ENCODE assay signal across 17 mouse cellular contexts in the genomic region with DNA sequence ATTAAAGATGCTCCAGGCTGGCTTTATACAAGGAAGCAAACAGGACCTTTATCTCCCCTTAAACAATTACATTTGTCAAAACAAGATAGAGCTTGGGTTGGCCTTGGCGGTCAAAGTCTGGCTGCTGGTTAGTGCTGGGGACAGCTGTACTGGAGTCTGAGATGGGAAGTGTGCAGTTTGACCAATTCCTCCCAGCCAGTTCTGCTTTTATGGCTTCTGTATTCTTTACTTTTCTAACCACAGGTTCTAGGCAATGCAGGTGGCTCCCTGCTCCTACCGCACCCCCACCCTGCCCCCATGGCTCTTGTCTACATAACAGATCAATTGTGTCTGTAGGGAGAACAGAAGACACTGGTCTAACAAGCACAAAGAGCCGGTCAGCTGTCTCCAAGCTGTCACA. TPM values are rescaled to one million over a fixed set of nuclear protein-coding genes. Genes with fewer than 3 reads are reported as not detected.
A peak's percentile ranks its signal among the peaks of the same experiment; 100 is the strongest.
DNase-seq lines count a peak whose midpoint lies in the region; ATAC-seq lines count a peak whose summit lies in the region.
"Had no signal": no experiment of that assay in that cellular context is flagged by ENCODE, and none has a peak within 500 bp of the region (broad histone marks: within the 10 kb centered on the region; RNA-seq: fewer than 3 reads in every experiment).

No protein-coding gene starts in this region.

- WGBS in liver, embryonic 15.5 days (ENCODE audit: insufficient replicate concordance) = 10% methylated on average over 3 of the region's 3 CpGs

- peaks cover 48% of the 10 kb centered on the region for H3K4me1 ChIP-seq in liver, embryonic 15.5 days (replicated peaks)

- H3K4me3 ChIP-seq in liver, embryonic 15.5 days (replicated peaks) = no peak overlapping the region
- H3K4me3 ChIP-seq: embryonic facial prominence, embryonic 13.5 days; forebrain, embryonic 13.5 days; heart, embryonic 15.5 days; limb, embryonic 13.5 days had no signal

- no peaks in the 10 kb centered on the region for H3K9me3 ChIP-seq in liver, embryonic 15.5 days (replicated peaks)
- H3K9me3 ChIP-seq: embryonic facial prominence, embryonic 13.5 days; forebrain, embryonic 13.5 days; heart, embryonic 15.5 days; limb, embryonic 13.5 days had no signal

- H3K27ac ChIP-seq in liver, embryonic 15.5 days (replicated peaks) = peak overlapping the region; percentile 72
- H3K27ac ChIP-seq: embryonic facial prominence, embryonic 13.5 days; forebrain, embryonic 13.5 days; heart, embryonic 15.5 days; limb, embryonic 13.5 days; macrophage had no signal

- H3K36me3 ChIP-seq in liver, embryonic 15.5 days (replicated peaks) = no peaks in the 10 kb centered on the region
- H3K36me3 ChIP-seq: embryonic facial prominence, embryonic 13.5 days; heart, embryonic 15.5 days; limb, embryonic 13.5 days had no signal

- H3K9ac ChIP-seq in liver, embryonic 15.5 days = no peak overlapping the region
- H3K9ac ChIP-seq: embryonic facial prominence, embryonic 13.5 days; forebrain, embryonic 13.5 days; heart, embryonic 15.5 days; limb, embryonic 13.5 days had no signal

- peak overlapping the region; percentile 44 for H3K4me2 ChIP-seq in liver, embryonic 15.5 days
- H3K4me2 ChIP-seq: embryonic facial prominence, embryonic 13.5 days; forebrain, embryonic 13.5 days; heart, embryonic 15.5 days; limb, embryonic 13.5 days had no signal

- no peaks in the 10 kb centered on the region for H3K27me3 ChIP-seq in liver, embryonic 15.5 days
- H3K27me3 ChIP-seq: embryonic facial prominence, embryonic 13.5 days; forebrain, embryonic 13.5 days; heart, embryonic 15.5 days; limb, embryonic 13.5 days had no signal

- DNase-seq in adrenal gland, postnatal 14 days = peak; percentile 8
- DNase-seq in adrenal gland, adult 2 months = no peak
- peak; percentile 55 for DNase-seq in brain, adult 2 months (ENCODE audit: low read depth, low spot score)
- peak; percentile 25 to 29 for DNase-seq in thymus, postnatal 10 days (ENCODE audit: low spot score in 2 of 2)
- DNase-seq in Muller cell, postnatal 12 days (ENCODE audit: inconsistent ontology term) = no peak
- no peak for DNase-seq in right cerebral cortex, postnatal 10 days (ENCODE audit: low spot score in 2 of 2)
- DNase-seq in kidney, adult 8-10 months = no peak
- DNase-seq: adrenal gland, postnatal 10 days; cerebellum, adult 2 months; gastrocnemius, postnatal 10 days had no signal

- ATAC-seq in liver, embryonic 15.5 days (ENCODE audit: insufficient read depth) = peak; percentile 53
- ATAC-seq: forebrain, embryonic 13.5 days; inflammation-experienced regulatory T-cells, adult 6 months had no signal

RNA-seq across cellular contexts. Expression of gene Snx9, which starts 11.2 kb away (rescaled TPM):
- total RNA-seq in adrenal gland, postnatal 14 days (2021) = 48.4 and 49.2 TPM in 2 replicates
- total RNA-seq in adrenal gland, adult 2 months (2021) = 10 to 100 TPM; 48.4 to 55.9 TPM
- polyA plus RNA-seq in adrenal gland, adult 2 months (2012; rRNA removed) = 26.0 and 28.3 TPM in 2 replicates
- polyA plus RNA-seq in liver, embryonic 15.5 days (2015; fragmentation: Nextera tagmentation; extraction: Ambion mirVana) = 11.9 and 13.4 TPM in 2 replicates

Comparison
In these comparisons a context has a peak if more than half of its experiments do, and no peak if none do; other contexts are left out.
1. DNase-seq: peak in adrenal gland, postnatal 14 days (single experiment), brain, adult 2 months (single experiment) and thymus, postnatal 10 days (2 of 2); none in adrenal gland, adult 2 months (single experiment), Muller cell, postnatal 12 days (single experiment), right cerebral cortex, postnatal 10 days (0 of 2) and kidney, adult 8-10 months (0 of 2).